Mouse (Mus musculus) cerebellum, adult 8-10 months (tissue): ENCODE data around the gene Lrp6.

Source experiments
- DNase-seq: peaks from one replicate; pipeline ENCODE4 v3.0.0; 2022

Lrp6 gene

GRCm38 (mm10) chr6:134489130-134489529 is 77.6 kb downstream of the Lrp6 start:
- no peak for DNase-seq

GRCm38 (mm10) chr6:134486318-134486717 is 80.4 kb downstream of the Lrp6 start:
- DNase-seq, result no peak

- no peak for DNase-seq
Measured at GRCm38 (mm10) chr6:134479481-134479880, 87.3 kb downstream of the Lrp6 start.

- no peak for DNase-seq
Measured at GRCm38 (mm10) chr6:134473143-134473561, 93.6 kb downstream of the Lrp6 start.

- peak; percentile 16 for DNase-seq
Measured at GRCm38 (mm10) chr6:134470857-134471256, 95.9 kb downstream of the Lrp6 start.

GRCm38 (mm10) chr6:134469297-134469696 is 97.5 kb downstream of the Lrp6 start:
- no peak for DNase-seq

GRCm38 (mm10) chr6:134466671-134467229 is 100.0 kb downstream of the Lrp6 start:
- no peak for DNase-seq

- no peak for DNase-seq
Measured at GRCm38 (mm10) chr6:134461175-134461574, 105.6 kb downstream of the Lrp6 start.

GRCm38 (mm10) chr6:134458376-134458775 is 108.4 kb downstream of the Lrp6 start:
- no peak for DNase-seq

- no peak for DNase-seq
Measured at GRCm38 (mm10) chr6:134454093-134454492, 112.7 kb downstream of the Lrp6 start.

- no peak for DNase-seq
Measured at GRCm38 (mm10) chr6:134450661-134451119, 116.1 kb downstream of the Lrp6 start.

GRCm38 (mm10) chr6:134449958-134450357 is 116.8 kb downstream of the Lrp6 start:
- no peak for DNase-seq

- no peak for DNase-seq
Measured at GRCm38 (mm10) chr6:134448451-134448850, 118.3 kb downstream of the Lrp6 start.

- DNase-seq, result no peak
Measured at GRCm38 (mm10) chr6:134443925-134444324, 122.8 kb downstream of the Lrp6 start.

- no peak for DNase-seq
Measured at GRCm38 (mm10) chr6:134443198-134443904, 123.4 kb downstream of the Lrp6 start.

GRCm38 (mm10) chr6:134442219-134442618 is 124.5 kb downstream of the Lrp6 start:
- no peak for DNase-seq

GRCm38 (mm10) chr6:134441716-134442115 is 125.0 kb downstream of the Lrp6 start:
- DNase-seq, result no peak

- no peak for DNase-seq
Measured at GRCm38 (mm10) chr6:134440023-134440422, 126.7 kb downstream of the Lrp6 start.

GRCm38 (mm10) chr6:134439401-134440021 is 127.3 kb downstream of the Lrp6 start:
- peak; percentile 5 for DNase-seq

- no peak for DNase-seq
Measured at GRCm38 (mm10) chr6:134436955-134437354, 129.8 kb downstream of the Lrp6 start.

- no peak for DNase-seq
Measured at GRCm38 (mm10) chr6:134434866-134435390, 131.8 kb downstream of the Lrp6 start.

GRCm38 (mm10) chr6:134434044-134434443 is 132.7 kb downstream of the Lrp6 start:
- no peak for DNase-seq

- no peak for DNase-seq
Measured at GRCm38 (mm10) chr6:134433281-134433680, 133.5 kb downstream of the Lrp6 start.

- DNase-seq, result no peak
Measured at GRCm38 (mm10) chr6:134431583-134431982, 135.2 kb downstream of the Lrp6 start.
